Mouse (Mus musculus): ENCODE data around the gene Cflar.

GRCm38 (mm10) chr1:58699988-58700387 lies 11.3 kb upstream of the Cflar start:
- TF ChIP-seq CTCF (IDR thresholded peaks at IDR 0.05; ENCODE audit: control insufficient read depth, insufficient read depth, low read length) (no peak), POLR2A (IDR thresholded peaks at IDR 0.05; ENCODE audit: borderline replicate concordance, control insufficient read depth, low read depth, low read length) (no peak)

All from bone marrow, adult 2 months (tissue).